Mouse (Mus musculus): ENCODE measurements at regions not wholly inside any gene's neighbourhood (a gene's known extent, or its start where the extent isn't known, plus 50 kb on each side); places are given as distances from the start of the nearest gene placed in this dataset.

DNA sequence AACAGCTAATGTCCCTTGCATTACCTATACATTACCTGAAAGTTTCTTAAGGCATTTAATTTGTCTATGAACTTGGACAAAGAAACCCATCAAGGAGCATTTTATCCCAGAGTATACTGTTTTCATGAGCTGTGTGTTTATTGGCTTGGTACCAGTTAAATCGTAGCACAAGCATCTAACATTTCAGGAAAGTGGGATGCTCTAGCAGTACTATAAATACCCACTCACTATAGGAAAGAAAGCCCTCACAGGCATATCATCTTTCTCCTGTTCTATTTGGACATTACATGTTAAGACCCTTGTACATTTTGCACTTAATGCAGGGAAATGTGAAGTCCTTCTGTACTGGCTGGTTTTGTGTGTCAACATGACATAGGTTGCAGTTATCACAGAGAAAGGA lies 163.9 kb downstream of the Ptprc start:
- no peak for DNase-seq (ENCODE audit: low spot score)

GRCm38 (mm10) chr1:138010910-138011477 lies 164.5 kb downstream of the Ptprc start:
- DNase-seq (ENCODE audit: low spot score) = no peak

DNA sequence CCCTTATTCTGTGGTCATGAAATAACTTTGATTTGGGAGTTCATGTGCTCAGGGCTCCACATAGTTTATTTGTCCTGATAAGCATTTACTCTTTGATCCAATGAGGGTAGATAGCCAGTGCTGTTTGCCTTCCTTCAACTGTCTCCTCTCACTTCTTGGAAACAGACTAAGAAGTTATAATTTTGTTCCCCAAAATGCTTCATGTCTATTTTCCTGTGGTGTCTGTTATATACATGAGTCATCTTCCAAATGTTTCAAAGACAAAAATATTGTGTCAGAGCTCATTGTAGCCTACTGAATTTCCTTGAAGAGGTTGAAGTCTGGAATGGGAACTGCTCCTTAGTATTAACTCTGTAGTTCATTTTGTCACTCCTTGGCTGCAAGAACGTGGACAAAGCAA lies 168.7 kb downstream of the Ptprc start:
- DNase-seq (ENCODE audit: low spot score) = no peak

DNA sequence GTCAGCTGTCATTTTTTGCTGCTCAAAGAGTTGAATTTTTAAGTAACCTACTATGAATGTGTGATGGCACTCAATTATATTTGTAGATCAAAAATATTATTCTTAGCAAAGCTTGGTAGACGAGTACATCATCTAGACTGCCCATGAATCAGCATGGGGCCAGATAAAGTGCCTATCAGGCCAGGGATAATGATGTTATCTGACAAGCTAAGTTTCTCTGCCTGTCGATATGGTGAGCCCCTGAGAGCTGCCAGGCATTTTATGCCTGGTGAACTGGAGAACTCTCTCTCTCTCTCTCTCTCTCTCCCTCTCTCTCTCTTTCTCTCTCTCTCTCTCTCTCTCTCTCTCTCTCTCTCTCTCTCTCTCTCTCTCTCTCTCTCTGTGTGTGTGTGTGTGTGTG lies 171.2 kb downstream of the Ptprc start:
- no peak for DNase-seq (ENCODE audit: low spot score)

DNA sequence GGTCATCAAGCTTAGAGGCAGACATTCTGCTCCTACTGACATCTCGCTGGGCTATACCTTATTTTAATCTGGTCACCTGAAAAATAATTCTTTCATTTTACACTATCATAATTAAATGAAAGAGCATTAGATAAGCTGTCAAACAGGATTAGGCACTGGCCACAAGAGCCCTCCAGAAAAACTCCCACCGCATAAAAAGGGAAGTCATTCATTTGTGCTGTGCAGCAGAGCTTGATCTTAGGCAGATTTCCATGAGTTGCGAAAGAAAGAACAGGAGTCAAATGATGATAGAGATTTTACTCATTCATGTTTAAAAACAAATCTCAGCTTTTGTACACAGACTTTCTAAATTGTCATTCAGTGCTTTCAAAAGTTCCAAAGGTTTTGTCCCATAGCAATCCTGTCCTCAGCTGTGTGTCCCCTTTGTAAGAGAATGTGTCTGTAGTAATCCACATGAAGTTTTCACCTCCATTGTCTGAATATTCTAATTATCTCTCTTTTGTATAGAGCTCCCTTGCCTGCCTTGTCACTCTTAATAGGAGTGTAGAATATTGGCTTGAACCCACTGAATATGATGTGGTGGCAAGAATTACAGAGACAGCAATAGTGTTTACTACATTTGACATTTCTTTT lies 176.1 kb downstream of the Ptprc start:
- DNase-seq (ENCODE audit: low spot score) = no peak

- DNase-seq (ENCODE audit: low spot score) = no peak
These were observed 179.5 kb downstream of the Ptprc start for GRCm38 (mm10) chr1:137996041-137996440.

DNA sequence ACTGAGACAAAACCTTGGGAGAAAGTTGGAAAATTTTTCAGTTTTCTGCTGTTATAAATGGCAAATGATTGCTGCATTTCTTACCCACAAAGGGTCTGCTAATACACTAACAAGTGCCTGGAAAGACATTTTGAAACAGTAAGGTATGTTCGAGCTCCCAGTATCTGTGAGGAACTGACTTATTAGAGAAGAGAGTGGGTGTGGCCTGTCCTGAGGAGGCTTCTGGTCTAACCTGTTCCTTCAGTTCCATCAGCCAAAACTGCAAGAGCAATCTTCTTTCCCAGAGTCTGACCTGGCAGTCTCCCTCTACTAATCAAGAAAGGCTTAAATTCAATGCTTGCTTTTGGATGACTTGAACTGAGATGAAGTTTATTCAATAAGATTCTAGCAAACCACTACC lies 183.6 kb downstream of the Ptprc start:
- DNase-seq (ENCODE audit: low spot score) = no peak

DNA sequence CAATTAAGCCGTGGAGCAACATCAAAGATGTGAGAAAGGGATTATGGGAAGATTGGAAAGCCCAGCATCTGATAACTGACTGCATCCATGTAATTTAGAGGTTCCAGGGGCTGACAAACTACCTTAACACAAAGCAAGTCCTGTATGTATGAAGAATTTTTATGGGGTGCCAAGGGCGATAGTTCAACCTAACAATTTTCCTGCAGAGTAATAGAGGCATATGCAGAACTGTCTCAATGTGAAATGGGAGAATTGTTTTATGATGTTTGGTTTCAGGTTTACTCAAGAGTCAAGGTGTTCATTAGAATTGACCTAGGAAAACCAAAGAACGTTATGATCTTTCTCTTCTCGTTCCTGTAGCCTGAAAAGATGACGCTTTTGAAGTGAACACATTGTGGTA lies 184.1 kb downstream of the Ptprc start:
- no peak for DNase-seq (ENCODE audit: low spot score)

- DNase-seq (ENCODE audit: low spot score) = peak; percentile 67
These were observed 202.1 kb downstream of the Ptprc start for GRCm38 (mm10) chr1:137973406-137973805.

- peak; percentile 29 for DNase-seq (ENCODE audit: low spot score)
These were observed 202.7 kb downstream of the Ptprc start for GRCm38 (mm10) chr1:137972620-137973350.

- no peak for DNase-seq (ENCODE audit: low spot score)
These were observed 209.2 kb downstream of the Ptprc start for GRCm38 (mm10) chr1:137966151-137966836.

DNA sequence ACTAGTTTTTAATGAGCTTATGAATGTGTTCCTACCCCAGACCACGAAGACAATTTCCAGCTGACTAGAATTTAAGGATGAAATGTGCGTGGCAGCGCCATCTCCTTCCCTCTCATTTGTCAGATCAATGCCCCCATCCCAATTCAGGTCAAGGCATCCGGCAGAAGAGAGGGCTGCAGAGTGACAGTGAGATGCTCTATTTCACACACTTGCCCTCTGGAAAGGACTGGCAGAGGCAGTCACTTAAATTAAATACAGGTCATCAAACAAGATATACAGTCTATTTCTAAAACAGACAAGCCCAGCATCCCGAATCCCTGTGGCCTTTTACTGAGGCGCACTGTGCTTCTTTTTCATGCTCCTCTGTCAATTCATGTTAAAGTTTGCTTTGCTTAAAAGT lies 211.9 kb downstream of the Ptprc start:
- DNase-seq (ENCODE audit: low spot score) = no peak

DNA sequence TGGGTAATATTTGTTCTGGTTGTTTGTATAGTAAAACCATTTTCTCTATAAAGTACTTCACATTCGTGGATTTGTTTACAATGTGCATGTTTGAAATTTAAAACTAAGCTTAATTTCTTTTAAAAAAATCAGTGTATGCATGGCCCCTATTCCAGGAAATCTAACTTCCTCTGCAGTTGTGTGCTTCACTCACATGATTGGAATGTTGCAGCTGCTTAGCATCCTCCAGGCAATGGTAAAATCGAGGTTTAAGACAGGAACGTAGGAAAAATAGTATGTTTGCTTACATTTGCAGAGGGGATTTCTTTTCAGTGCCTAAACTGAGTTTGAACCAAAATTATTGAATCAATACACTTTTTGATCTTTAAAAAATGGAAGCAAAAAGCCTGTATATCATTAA lies 217.5 kb downstream of the Ptprc start:
- DNase-seq (ENCODE audit: low spot score) = no peak

GRCm38 (mm10) chr1:137955993-137956392 lies 219.5 kb downstream of the Ptprc start:
- no peak for DNase-seq (ENCODE audit: low spot score)

DNA sequence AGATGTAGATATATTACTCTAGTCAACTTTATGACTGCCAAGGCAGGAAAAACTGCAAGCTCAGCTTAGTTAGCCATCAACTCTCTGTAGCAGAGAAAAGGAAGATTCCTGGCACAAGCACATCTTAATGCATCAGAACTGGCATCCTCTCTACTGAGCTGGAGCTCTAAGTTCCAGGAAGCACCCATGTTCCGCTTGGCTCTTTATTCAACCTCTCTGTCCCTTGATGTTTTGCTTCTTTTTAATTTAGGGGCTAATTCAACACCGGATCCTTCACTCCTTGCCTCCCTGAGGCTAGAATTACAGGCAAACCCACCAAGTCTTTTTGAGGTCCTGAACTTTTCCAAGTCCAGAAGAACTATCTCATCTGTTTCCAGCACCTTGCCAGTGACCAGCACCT lies 220.4 kb downstream of the Ptprc start:
- DNase-seq (ENCODE audit: low spot score) = no peak

DNA sequence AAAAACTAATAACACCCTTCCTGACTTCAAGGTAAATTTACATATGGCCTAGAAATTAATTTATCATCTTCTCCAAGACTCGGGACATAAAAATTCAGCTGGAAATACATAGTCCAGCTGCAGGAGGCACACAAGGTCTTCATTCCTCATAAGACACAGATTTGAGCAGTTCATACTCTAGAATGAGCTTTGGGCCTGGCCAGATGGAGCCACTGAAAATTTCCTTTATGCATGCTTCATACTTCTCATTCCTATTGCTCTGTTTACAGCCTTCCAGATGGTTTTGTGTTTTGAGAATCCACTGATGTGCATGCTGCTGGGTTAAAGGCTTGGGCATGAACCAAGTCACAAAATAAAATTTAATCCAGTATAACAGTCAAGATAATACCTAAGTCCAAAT lies 222.1 kb downstream of the Ptprc start:
- no peak for DNase-seq (ENCODE audit: low spot score)

DNA sequence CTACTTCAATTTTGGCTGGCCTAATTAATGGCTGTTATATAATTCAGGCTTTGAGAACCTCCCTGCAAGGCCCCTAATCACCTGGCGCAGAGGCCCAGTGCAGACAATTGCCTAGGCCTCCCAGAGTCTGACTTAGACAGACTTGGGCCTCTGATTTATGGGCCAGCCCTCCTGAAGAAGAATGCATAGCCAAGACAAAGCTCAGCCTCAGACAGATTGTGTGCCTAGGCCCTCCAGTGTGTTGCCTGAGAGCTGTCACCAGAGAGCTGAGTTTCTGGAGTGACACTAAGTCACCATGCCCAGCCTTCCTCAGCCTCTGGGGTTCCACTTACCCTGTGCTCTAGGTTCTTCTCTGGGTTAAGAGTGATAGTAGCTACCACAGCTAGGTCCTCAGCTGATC lies 222.7 kb downstream of the Ptprc start:
- DNase-seq (ENCODE audit: low spot score) = peak; percentile 42

- DNase-seq (ENCODE audit: low spot score) = no peak
These were observed 227.6 kb downstream of the Ptprc start for GRCm38 (mm10) chr1:137947900-137948299.

DNA sequence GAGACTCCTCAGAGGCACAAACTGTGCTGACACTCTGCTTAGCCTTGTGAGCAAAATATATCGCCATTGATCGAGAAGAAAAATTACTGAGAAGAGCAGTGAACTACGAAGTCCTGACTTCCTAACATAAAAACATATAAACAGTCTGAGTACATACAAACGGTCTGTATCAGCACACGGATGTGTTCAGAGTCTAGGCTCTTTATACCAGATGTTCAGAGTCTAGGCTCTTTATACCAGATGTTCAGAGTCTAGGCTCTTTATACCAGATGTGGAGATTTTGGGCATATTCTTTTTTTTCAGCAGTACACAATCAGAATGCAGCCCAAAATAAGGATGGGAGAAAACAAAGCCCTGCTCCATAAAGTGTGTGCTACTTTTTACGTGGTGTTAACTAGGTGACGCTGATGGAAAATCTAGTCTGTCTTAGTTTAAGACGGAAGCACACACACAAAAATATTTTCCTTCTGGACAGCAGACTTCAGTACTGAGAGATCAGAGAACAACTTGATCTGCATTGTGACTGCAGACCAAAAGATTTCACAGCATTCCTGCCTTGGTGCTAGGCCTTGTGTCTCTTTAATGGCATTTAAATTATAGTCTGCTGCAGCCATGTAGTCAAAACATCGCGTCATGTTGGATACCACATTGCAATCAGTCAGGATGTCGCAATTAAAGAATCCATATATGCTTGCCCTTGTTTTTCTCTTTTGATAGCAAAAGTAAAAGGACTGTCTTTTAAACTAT lies 233.6 kb downstream of the Ptprc start:
- no peak for DNase-seq (ENCODE audit: low spot score)

DNA sequence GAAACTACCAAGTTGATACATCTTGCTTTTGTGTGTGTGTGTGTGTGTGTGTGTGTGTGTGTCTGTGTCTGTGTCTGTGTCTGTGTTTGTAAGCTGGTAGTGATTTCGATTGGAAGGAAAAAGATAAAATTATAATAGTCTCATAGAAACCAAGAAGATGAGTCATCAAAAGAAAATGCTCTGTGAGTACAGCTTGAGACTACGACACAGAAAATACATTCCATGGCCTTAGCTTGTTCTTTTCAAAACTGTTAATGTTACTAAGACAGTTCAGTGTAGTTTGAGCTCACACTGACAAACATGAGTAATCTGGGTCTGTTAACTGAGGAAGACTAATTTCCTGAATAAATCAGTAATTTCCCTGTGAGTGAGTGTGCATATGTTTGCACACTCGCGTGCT lies 239.8 kb downstream of the Ptprc start:
- DNase-seq (ENCODE audit: low spot score) = no peak

DNA sequence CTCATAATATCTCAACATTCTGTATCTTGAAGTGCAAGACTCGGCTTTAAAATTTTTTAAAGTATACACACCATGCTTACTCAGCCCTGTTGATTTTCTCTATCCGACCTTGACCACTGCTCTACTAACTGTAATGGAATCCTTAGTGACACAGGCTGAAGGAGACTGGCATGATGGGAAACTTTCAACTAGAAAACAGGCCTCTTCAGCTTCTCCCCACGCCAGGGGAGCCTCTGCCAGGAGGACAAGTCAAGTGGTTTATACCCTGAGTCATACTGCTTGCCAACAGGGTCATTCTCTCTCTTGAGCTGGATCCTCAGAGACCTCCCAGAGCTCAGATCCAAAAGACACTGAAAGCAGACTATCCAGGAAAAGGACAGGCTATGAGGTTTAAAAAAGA lies 245.7 kb downstream of the Ptprc start:
- no peak for DNase-seq (ENCODE audit: low spot score)

GRCm38 (mm10) chr1:137928522-137928921 lies 247.0 kb downstream of the Ptprc start:
- peak; percentile 80 for DNase-seq (ENCODE audit: low spot score)

Data from embryo, embryonic 10.5 days (tissue).